Mouse (Mus musculus) heart, adult 2 months (tissue): ENCODE results near the gene Ttc12.

Experiments
- CTCF ChIP-seq: fragments of 200-600 bp; IDR thresholded peaks from 2 replicates; pipeline ENCODE4 v1.8.1; 2022; ENCODE audit warnings: antibody characterized with exemption, mild to moderate bottlenecking, moderate library complexity
- EP300 ChIP-seq: fragments of 200-500 bp; IDR thresholded peaks from 2 replicates; pipeline ENCODE4 v1.6.1; 2011; ENCODE audit warnings: low read depth, low read length, control low read depth; ENCODE audit not compliant: insufficient read depth
- POLR2A ChIP-seq: fragments of 200-500 bp; IDR thresholded peaks from 2 replicates; pipeline ENCODE4 v1.6.1; 2011; ENCODE audit warnings: mild to moderate bottlenecking, low read depth, low read length, control low read depth; ENCODE audit not compliant: insufficient read depth

- no peak for TF ChIP-seq POLR2A
- TF ChIP-seq CTCF, result no peak
- no peak for TF ChIP-seq EP300
Measured at GRCm38 (mm10) chr9:49533912-49534491, 48.0 kb upstream of the Ttc12 start.
